Mouse (Mus musculus) lung, postnatal 36 days (tissue): ENCODE data around the gene Slc12a6.

Experiments
- DNase-seq: peaks from one replicate; pipeline ENCODE4 v3.0.0; 2022; ENCODE audit warnings: mixed read lengths

Slc12a6 gene

GRCm38 (mm10) chr2:112393958-112394357, 128.3 kb downstream of the Slc12a6 start:
- no peak for DNase-seq

DNA sequence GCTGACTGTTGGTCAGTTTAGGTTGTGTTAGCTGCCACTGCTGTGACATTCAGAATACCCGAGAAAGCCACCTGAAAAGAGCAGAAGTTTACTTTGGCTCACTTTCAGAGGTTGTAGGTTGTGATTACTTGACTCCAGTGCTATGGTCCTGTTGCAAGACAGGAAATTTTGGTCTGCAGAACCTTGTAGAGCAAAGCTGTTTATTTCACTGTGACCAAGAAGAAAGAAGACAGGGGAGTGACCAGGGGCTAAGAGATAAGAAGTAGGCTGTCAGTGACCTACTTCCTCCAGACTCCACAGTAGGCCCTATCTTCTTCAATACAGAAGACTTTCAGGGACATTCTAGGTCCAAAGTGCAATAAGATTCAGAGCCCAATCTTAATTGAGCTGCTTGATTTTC, 131.0 kb downstream of the Slc12a6 start:
- peak; percentile 42 for DNase-seq

GRCm38 (mm10) chr2:112407030-112407429, 141.4 kb downstream of the Slc12a6 start:
- DNase-seq, result no peak
